Mouse (Mus musculus) spleen, adult 2 months (tissue): ENCODE results near the gene Rest. TPM values are rescaled to one million over a fixed set of nuclear protein-coding genes. Genes with fewer than 3 reads are reported as not detected.

Source experiments
- DNase-seq, 2 experiments: peaks; one replicate each; pipeline versions ENCODE4 v3.0.0 to v3.0.0-alpha.2; 2012 to 2021; ENCODE audit warnings: low spot score in 2 of 2, low read depth in 1 of 2
- H3K27ac ChIP-seq: fragments of 200-500 bp; 2 replicates; pipeline ENCODE4 v1.5.1; 2012; ENCODE audit warnings: low read length, inconsistent platforms; ENCODE audit not compliant: insufficient read depth
- H3K27me3 ChIP-seq: fragments of 200-500 bp; 2 replicates; pipeline ENCODE4 v1.6.1; 2012; ENCODE audit warnings: mild to moderate bottlenecking, moderate library complexity, low read length, inconsistent platforms; ENCODE audit not compliant: control insufficient read depth, insufficient read depth
- H3K36me3 ChIP-seq: fragments of 200-500 bp; 2 replicates; pipeline ENCODE4 v1.6.1; 2012; ENCODE audit warnings: mild to moderate bottlenecking, low read length, inconsistent platforms; ENCODE audit not compliant: control insufficient read depth, insufficient read depth
- H3K4me1 ChIP-seq: fragments of 200-500 bp; 2 replicates; pipeline ENCODE4 v1.6.1; 2011; ENCODE audit warnings: inconsistent platforms; ENCODE audit not compliant: control insufficient read depth, insufficient read depth, insufficient read length
- H3K4me3 ChIP-seq: fragments of 200-500 bp; 2 replicates; pipeline ENCODE4 v1.5.1; 2011; ENCODE audit warnings: mild to moderate bottlenecking, inconsistent platforms; ENCODE audit not compliant: insufficient read depth, insufficient read length; ENCODE audit errors: extremely low read depth
- CTCF ChIP-seq: fragments of 200-500 bp; IDR thresholded peaks from 2 replicates; pipeline ENCODE4 v1.5.1; 2011; ENCODE audit warnings: mild to moderate bottlenecking, inconsistent platforms; ENCODE audit not compliant: insufficient read depth, insufficient read length, insufficient replicate concordance; ENCODE audit errors: extremely low read depth
- POLR2A ChIP-seq: fragments of 200-500 bp; IDR thresholded peaks from 2 replicates; pipeline ENCODE4 v1.6.1; 2011; ENCODE audit warnings: low read depth, low read length, inconsistent platforms
- WGBS: fragments of 180-500 bp; shearing (Covaris S2); methylation state at CpG from one replicate; pipeline ENCODE4 v1.1.7; 2018; 5-methylcytosine and 5-hydroxymethylcytosine counted together
- polyA plus RNA-seq: library from polyadenylated mRNA; depleted of rRNA; stranded (reverse); fragments of >200 nt; gene quantifications from 2 replicates; pipeline ENCODE4 v1.2.3, GENCODE M21; 2012

Gene Rest
- polyA plus RNA-seq, 1 experiment = 6.5 TPM

GRCm38 (mm10) chr5:77253154-77253553 is 12.1 kb upstream of the Rest start:
- Histone ChIP-seq H3K27me3 (no peaks in the 10 kb centered on the region), H3K4me3 (no peak overlapping the region), H3K27ac (no peak overlapping the region), H3K36me3 (no peaks in the 10 kb centered on the region), H3K4me1 (peaks cover 4% of the 10 kb centered on the region; the same call in 1 of the 2 replicates)
- WGBS = 65% methylated on average over 1 of the region's 1 CpGs
- DNase-seq = peak in 1 of 2 experiments; percentile 66
- no peak for TF ChIP-seq CTCF
- TF ChIP-seq POLR2A = no peak

GRCm38 (mm10) chr5:77254402-77254801 is 10.9 kb upstream of the Rest start:
- WGBS = 82% methylated on average over 3 of the region's 3 CpGs
- no peak for DNase-seq
- peaks cover 4% of the 10 kb centered on the region; the same call in 1 of the 2 replicates for H3K4me1 ChIP-seq
- no peak overlapping the region for H3K4me3 ChIP-seq
- TF ChIP-seq POLR2A = no peak
- no peak for TF ChIP-seq CTCF
- H3K36me3 ChIP-seq = no peaks in the 10 kb centered on the region
- no peak overlapping the region for H3K27ac ChIP-seq
- no peaks in the 10 kb centered on the region for H3K27me3 ChIP-seq

- DNase-seq = no peak
- no peaks in the 10 kb centered on the region for H3K36me3 ChIP-seq
- no peaks in the 10 kb centered on the region for H3K27me3 ChIP-seq
- no peak overlapping the region for H3K27ac ChIP-seq
- TF ChIP-seq CTCF (no peak), POLR2A (no peak)
- WGBS = 81% methylated on average over 3 of the region's 3 CpGs
- no peaks in the 10 kb centered on the region for H3K4me1 ChIP-seq
- no peak overlapping the region for H3K4me3 ChIP-seq
Observed at GRCm38 (mm10) chr5:77257603-77258002, 7.7 kb upstream of the Rest start.

DNA sequence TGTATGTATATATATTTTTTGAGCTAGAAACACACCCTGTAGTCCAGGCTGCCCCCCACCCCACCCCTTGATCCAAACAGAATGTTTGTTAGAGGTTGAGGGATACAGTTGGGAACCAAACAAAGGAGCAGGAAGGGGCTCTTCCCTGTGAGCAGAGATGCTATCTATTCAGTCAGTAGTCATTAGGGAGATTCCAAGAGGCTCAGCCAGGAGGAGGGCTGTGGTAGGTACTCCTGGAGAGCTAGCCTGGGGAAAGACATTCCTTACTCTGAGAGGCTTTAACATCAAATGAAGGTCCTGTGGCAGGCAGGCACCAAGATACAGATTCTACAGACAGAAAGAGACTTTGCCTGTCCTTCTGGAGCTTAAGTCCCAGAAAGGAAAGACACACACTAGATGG is 6.0 kb upstream of the Rest start:
- H3K4me1 ChIP-seq = no peaks in the 10 kb centered on the region
- H3K36me3 ChIP-seq = no peaks in the 10 kb centered on the region
- H3K27ac ChIP-seq = no peak overlapping the region
- no peak for TF ChIP-seq CTCF
- no peak for TF ChIP-seq POLR2A
- no peak overlapping the region for H3K4me3 ChIP-seq
- DNase-seq = no peak
- H3K27me3 ChIP-seq = no peaks in the 10 kb centered on the region

DNA sequence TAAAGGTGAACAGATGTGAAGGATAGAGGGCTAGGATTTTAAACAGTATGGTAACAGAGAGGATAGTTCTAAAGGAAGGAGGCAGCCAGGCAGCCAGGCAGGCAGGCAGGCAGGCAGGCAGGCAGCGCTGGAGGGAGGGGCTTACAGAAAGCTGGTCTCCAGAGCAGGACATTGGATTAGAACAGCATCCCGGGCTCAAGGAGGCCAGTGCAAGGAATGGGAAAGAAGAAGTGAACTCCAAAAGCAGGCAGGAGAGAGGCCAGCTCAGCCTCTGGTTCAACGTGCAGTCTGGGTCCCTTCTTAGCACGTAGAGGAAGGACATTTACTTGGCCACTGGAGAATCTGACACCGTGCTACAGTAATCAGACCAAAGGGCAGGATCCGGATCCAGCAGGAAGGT is 5.2 kb upstream of the Rest start:
- WGBS = 83% methylated on average over 6 of the region's 6 CpGs
- TF ChIP-seq POLR2A = no peak
- TF ChIP-seq CTCF = no peak

DNA sequence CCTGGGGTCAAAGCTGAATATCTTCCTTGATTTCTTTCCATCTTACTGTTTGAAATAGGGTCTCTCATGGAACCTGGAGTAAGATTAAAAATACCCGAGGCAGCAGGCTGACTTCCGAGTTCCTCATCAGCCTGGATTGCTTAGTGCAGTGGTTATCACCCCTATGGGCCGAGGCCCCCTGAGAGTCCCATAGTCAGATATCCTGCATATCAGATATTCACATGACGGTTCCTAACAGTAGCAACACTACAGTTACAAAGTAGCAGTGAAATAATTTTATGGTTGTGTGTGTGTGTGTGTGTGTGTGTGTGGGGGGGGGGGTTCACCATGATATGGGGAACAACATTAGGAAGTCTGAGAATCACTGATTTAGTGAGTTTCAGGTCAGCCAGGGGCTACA is 4.2 kb upstream of the Rest start:
- 84% methylated on average over 4 of the region's 4 CpGs for WGBS
- TF ChIP-seq POLR2A = no peak
- TF ChIP-seq CTCF = no peak
- H3K36me3 ChIP-seq = no peaks in the 10 kb centered on the region

More for the DNA sequence above, 5.2 kb upstream of the Rest start:
- H3K4me1 ChIP-seq = no peaks in the 10 kb centered on the region
- no peak overlapping the region for H3K27ac ChIP-seq
- DNase-seq = no peak
- no peak overlapping the region for H3K4me3 ChIP-seq
- no peaks in the 10 kb centered on the region for H3K36me3 ChIP-seq
- no peaks in the 10 kb centered on the region for H3K27me3 ChIP-seq

GRCm38 (mm10) chr5:77262105-77262504 is 3.2 kb upstream of the Rest start:
- DNase-seq = no peak
- TF ChIP-seq POLR2A = no peak
- no peak for TF ChIP-seq CTCF
- 93% methylated on average over 5 of the region's 5 CpGs for WGBS

More for the DNA sequence above, 4.2 kb upstream of the Rest start:
- Histone ChIP-seq H3K4me1 (no peaks in the 10 kb centered on the region; the same call in 1 of the 2 replicates), H3K27ac (no peak overlapping the region), H3K4me3 (no peak overlapping the region), H3K27me3 (0 out of 2 replicates have a peak, but pooled peaks cover 2% of the 10 kb centered on the region)
- no peak for DNase-seq

More at GRCm38 (mm10) chr5:77262105-77262504, 3.2 kb upstream of the Rest start:
- no peaks in the 10 kb centered on the region; the same call in 1 of the 2 replicates for H3K4me1 ChIP-seq
- no peaks in the 10 kb centered on the region for H3K36me3 ChIP-seq
- H3K27ac ChIP-seq = no peak overlapping the region
- 0 out of 2 replicates have a peak, but pooled peaks cover 2% of the 10 kb centered on the region for H3K27me3 ChIP-seq
- H3K4me3 ChIP-seq = no peak overlapping the region
